Mouse (Mus musculus): ENCODE measurements around the gene Gtf2a2. TPM values are rescaled to one million over a fixed set of nuclear protein-coding genes. Genes with fewer than 3 reads are reported as not detected.

Gene Gtf2a2
- polyA plus RNA-seq, 1 experiment from 2014 or later: 191 TPM

DNA sequence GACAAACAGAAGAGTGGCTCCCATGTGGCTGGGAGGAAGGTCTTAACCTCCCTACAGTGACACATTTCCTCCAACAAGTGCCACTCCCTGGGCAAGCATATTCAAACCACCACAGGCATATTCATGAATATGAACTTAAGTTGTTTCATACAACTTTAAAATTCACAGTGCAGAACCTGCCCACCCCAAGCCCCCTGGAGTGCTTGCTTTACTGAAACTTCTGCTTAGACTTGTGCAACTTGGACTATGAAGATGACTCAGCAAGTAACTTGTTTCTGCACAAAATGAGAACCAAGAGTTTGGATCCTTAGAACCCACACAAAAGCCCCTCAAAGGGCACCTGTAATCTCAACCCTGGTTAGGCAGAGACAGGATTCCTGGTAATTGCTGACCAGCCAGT, 12.3 kb downstream of the Gtf2a2 start:
- H3K27me3 ChIP-seq: no peaks in the 10 kb centered on the region
- peaks cover 14% of the 10 kb centered on the region for H3K36me3 ChIP-seq
- ATAC-seq (ENCODE audit: low FRiP score, low read depth): no peak

DNA sequence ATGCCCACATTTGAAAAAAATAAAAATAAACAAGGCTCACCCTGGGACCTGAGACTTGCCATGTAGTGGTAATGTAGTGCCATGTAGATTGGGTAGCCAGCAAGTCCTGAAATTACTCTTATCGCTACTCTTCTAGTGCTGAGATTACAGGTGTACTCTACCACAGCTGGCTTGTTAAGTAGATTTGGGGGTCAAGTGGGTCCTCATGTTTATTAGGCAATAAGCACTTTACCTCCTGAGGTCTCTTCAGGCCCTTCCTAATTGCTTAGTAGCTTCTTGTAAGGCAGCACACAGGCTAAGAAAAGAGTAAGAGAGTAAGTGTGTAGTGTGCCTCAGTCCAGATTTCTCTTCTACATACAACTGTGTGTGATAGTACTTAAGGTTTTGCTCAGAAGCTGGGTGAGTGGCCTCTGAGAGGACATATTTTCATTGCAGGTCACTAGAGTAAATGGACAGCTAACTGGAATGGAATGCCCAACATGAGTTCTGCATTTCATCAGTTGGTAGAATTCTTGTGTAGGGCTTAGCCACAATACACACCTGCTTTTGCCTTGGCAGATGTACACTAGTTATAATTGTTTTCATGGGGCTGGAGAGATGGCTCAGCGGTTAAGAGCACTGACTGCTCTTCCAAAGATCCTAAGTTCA, 13.1 kb downstream of the Gtf2a2 start:
- Histone ChIP-seq H3K4me3 (no peak overlapping the region), H3K9me3 (no peaks in the 10 kb centered on the region), H3K4me2 (replicated peaks) (no peak overlapping the region), H3K9ac (replicated peaks) (no peak overlapping the region), H3K27me3 (no peaks in the 10 kb centered on the region), H3K36me3 (peaks cover 7% of the 10 kb centered on the region; the same call in 1 of the 2 replicates), H3K4me1 (no peaks in the 10 kb centered on the region), H3K27ac (replicated peaks) (no peak overlapping the region)
- 87% methylated on average over 2 of the region's 2 CpGs for WGBS
- ATAC-seq (ENCODE audit: low FRiP score, low read depth): no peak

More for the DNA sequence above, 12.3 kb downstream of the Gtf2a2 start:
- H3K4me3 ChIP-seq: no peak overlapping the region
- H3K4me1 ChIP-seq: no peaks in the 10 kb centered on the region
- no peak overlapping the region for H3K27ac ChIP-seq (replicated peaks)
- H3K9ac ChIP-seq (replicated peaks): no peak overlapping the region
- no peak overlapping the region for H3K4me2 ChIP-seq (replicated peaks)
- H3K9me3 ChIP-seq: no peaks in the 10 kb centered on the region

DNA sequence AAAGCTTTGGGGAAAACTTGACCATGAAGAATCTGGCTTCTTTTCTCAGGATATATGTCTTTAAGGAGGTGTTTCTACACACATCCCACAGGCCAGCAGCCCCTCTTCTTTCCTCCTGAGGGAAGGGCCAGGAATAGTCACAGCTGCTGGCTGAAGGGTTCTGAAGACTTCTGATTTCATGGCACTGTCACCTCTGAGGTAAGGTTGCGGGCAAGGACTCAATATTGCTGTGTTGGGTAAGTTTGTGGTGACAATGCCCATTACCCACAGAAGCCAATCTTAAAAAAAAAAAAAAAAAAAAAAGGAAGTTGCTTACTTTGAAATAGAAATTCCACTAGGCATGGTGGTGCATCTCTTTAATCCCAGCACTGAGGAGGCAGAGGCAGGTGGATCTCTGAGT, 19.8 kb downstream of the Gtf2a2 start:
- H3K9me3 ChIP-seq: no peaks in the 10 kb centered on the region
- no peak for ATAC-seq (ENCODE audit: low FRiP score, low read depth)
- no peak overlapping the region for H3K4me3 ChIP-seq
- H3K27me3 ChIP-seq: no peaks in the 10 kb centered on the region
- no peaks in the 10 kb centered on the region for H3K36me3 ChIP-seq
- H3K9ac ChIP-seq (replicated peaks): no peak overlapping the region
- WGBS: 90% methylated on average over 1 of the region's 1 CpGs
- H3K4me2 ChIP-seq (replicated peaks): no peak overlapping the region
- H3K27ac ChIP-seq (replicated peaks): no peak overlapping the region
- H3K4me1 ChIP-seq: no peaks in the 10 kb centered on the region

DNA sequence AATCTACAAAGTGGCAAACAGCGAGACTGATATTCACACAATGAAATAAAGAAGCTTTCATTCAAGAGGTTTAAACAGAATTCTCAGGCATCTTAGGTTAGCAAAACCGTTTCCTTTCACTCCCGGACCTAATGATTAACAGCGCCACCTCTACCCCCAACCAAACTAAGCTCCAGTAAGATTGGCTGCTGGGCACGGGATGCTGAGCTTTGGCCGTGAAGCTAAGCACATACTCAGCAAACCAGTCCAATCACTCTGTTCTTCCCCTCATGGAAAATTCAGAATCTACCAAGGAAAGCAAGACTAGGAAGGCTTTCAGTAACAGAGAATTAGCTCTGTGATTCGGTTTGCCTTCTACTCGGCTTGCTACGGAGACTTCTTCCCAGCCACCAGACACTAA, 20.7 kb downstream of the Gtf2a2 start:
- H3K27ac ChIP-seq (replicated peaks): no peak overlapping the region
- H3K4me2 ChIP-seq (replicated peaks): no peak overlapping the region
- H3K4me1 ChIP-seq: no peaks in the 10 kb centered on the region
- ATAC-seq (ENCODE audit: low FRiP score, low read depth): no peak
- no peak overlapping the region for H3K9ac ChIP-seq (replicated peaks)
- no peaks in the 10 kb centered on the region for H3K36me3 ChIP-seq
- H3K9me3 ChIP-seq: no peaks in the 10 kb centered on the region
- 80% methylated on average over 9 of the region's 9 CpGs for whole genome bisulfite sequencing
- H3K27me3 ChIP-seq: no peaks in the 10 kb centered on the region
- H3K4me3 ChIP-seq: no peak overlapping the region

DNA sequence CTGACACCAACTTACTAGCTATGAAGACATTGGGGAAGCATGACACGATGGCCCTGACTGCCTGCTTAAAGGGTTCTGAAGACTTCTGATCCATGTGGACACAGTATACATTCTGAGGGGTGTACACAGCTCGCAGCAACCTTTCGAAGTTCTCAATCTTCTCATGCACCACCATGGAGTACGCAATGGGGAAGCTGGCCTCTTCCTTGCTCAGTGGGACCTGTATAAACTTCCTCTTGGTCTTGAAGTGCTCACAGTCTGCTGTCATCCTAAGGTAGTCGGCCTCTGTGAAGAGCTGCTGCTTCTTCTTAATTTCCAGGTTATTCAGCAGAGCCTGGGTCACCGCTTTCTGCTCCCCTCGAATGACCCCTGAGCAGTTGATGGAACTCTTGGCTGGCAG, 22.4 kb downstream of the Gtf2a2 start:
- Histone ChIP-seq H3K9me3 (0 out of 2 replicates have a peak, but pooled peaks cover 2% of the 10 kb centered on the region), H3K27me3 (no peaks in the 10 kb centered on the region), H3K36me3 (no peaks in the 10 kb centered on the region), H3K9ac (replicated peaks) (no peak overlapping the region), H3K4me1 (no peaks in the 10 kb centered on the region), H3K4me3 (no peak overlapping the region), H3K27ac (replicated peaks) (no peak overlapping the region), H3K4me2 (replicated peaks) (no peak overlapping the region)
- 93% methylated on average over 7 of the region's 7 CpGs for WGBS
- no peak for ATAC-seq (ENCODE audit: low FRiP score, low read depth)

DNA sequence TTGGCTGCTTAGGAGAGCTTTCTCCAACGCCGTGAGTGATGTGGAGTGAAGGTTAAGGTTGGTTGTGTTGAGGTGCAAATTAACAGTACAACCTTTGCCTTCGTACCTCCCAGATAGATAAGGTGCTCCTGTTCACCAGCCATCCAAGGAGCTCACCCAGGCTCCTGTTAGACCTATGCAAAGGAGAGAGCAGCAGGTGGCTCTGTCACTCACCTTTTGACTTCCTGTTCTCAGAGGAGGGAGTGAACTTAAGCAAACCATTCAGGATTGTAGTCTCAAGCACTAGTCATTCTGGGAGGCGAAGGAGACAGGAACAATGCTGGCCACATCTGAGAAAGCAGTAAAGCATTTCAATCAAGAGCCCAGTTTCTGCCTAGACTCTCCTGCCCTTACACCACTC, 24.3 kb downstream of the Gtf2a2 start:
- Histone ChIP-seq H3K4me2 (replicated peaks) (no peak overlapping the region), H3K9me3 (0 out of 2 replicates have a peak, but pooled peaks cover 2% of the 10 kb centered on the region), H3K4me1 (no peaks in the 10 kb centered on the region), H3K36me3 (no peaks in the 10 kb centered on the region), H3K9ac (replicated peaks) (no peak overlapping the region), H3K27me3 (no peaks in the 10 kb centered on the region), H3K4me3 (no peak overlapping the region), H3K27ac (replicated peaks) (no peak overlapping the region)
- no peak for ATAC-seq (ENCODE audit: low FRiP score, low read depth)
- 74% methylated on average over 4 of the region's 4 CpGs for WGBS

DNA sequence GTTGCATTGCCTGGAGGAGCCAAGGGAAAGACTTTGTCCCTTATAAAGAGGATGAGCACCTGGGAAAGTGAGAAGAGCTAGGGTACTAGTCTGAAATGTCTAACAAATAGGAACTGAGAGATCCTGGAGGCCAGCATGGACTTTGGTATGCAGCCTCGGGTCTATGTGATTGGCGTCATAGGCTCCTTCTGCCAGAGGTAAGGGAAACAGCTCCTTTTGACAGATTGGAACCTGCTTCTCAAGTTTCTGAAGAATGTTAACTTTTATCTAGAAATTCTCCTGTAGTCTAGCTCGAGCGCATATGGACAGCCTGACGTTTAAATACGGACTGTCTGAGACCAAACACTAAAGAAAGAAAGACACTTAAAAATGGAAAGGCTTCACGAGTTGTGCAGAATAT, 25.6 kb downstream of the Gtf2a2 start, which contains the start of gene Gcnt3:
TSS of gene Gcnt3 (minus strand) at position 101 of the 400 bp plus-strand sequence.
- no peaks in the 10 kb centered on the region for H3K27me3 ChIP-seq
- H3K4me2 ChIP-seq (replicated peaks): no peak within 1 kb of the TSS
- no peak within 1 kb of the TSS for H3K9ac ChIP-seq (replicated peaks)
- no peak for ATAC-seq (ENCODE audit: low FRiP score, low read depth)
- no peak within 1 kb of the TSS for H3K4me3 ChIP-seq
- no peak within 1 kb of the TSS for H3K27ac ChIP-seq (replicated peaks)
- H3K4me1 ChIP-seq: no peaks in the 10 kb centered on the region
- 0 out of 2 replicates have a peak, but pooled peaks cover 2% of the 10 kb centered on the region for H3K9me3 ChIP-seq
- 92% methylated on average over 7 of the region's 7 CpGs for WGBS
- H3K36me3 ChIP-seq: no peaks in the 10 kb centered on the region

DNA sequence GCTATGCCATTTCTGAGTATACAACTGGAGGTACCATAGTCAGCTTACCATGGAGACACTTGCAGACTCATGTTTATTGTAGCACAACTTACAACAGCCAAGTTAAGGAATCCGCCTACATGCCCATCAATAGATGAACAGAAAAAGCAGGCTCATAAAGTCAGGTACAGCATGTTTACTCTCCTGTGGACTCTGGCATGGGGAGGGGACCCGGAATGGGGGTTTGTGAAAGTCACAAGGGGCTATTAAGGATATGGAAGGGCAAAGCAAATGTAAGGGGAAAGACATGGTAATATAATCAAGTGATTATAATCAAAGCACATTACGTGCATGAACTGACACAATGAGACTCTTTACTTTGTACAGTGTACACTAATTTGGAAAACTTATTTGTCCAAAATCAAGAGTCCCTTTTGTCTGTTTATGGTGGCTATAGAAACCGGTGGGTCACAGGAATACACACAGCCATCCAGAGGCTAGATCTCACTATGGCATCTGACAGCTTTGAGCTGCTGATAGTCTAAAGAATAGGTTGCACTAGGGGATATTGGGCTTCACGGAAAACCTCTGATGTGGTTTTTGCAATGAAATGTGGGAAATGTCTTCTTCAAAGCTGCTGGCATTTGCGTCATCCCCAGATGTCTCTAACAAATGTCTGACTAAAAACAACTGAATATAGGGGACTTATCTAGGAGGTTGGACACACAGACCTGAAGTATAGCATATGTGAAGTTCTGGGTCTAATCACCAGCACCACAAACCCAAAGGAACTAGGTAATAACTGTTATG, 27.4 kb downstream of the Gtf2a2 start:
- ATAC-seq (ENCODE audit: low FRiP score, low read depth): no peak
- H3K4me3 ChIP-seq: no peak overlapping the region
- H3K9me3 ChIP-seq: 0 out of 2 replicates have a peak, but pooled peaks cover 2% of the 10 kb centered on the region
- H3K27ac ChIP-seq (replicated peaks): no peak overlapping the region
- no peaks in the 10 kb centered on the region for H3K36me3 ChIP-seq
- no peak overlapping the region for H3K9ac ChIP-seq (replicated peaks)
- H3K27me3 ChIP-seq: no peaks in the 10 kb centered on the region
- no peak overlapping the region for H3K4me2 ChIP-seq (replicated peaks)
- no peaks in the 10 kb centered on the region for H3K4me1 ChIP-seq
- 90% methylated on average over 6 of the region's 6 CpGs for WGBS

DNA sequence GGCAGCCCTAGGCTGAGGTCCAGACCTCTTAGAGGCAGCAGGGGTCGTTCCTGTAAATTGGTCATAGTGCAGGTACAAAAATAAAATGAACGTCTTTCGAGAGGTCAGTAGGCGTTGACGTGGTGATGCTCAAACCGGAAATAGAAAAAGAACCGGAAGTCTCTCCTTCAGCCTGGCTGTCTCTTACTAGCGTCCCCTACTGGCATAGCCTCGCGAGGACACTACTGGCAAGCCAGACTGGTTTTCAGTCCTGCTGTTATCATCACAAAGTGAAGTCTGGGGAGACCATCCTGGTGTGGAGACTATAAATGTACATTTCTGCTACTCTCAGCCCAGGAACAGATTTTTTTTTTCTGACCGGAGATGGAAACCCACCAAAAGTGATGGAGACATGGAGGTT, 28.2 kb downstream of the Gtf2a2 start:
- no peaks in the 10 kb centered on the region for H3K27me3 ChIP-seq
- H3K4me1 ChIP-seq: no peaks in the 10 kb centered on the region
- H3K9me3 ChIP-seq: 0 out of 2 replicates have a peak, but pooled peaks cover 2% of the 10 kb centered on the region
- no peaks in the 10 kb centered on the region for H3K36me3 ChIP-seq
- no peak for ATAC-seq (ENCODE audit: low FRiP score, low read depth)
- no peak overlapping the region for H3K4me2 ChIP-seq (replicated peaks)
- no peak overlapping the region for H3K4me3 ChIP-seq
- WGBS: 85% methylated on average over 11 of the region's 11 CpGs
- no peak overlapping the region for H3K27ac ChIP-seq (replicated peaks)
- H3K9ac ChIP-seq (replicated peaks): no peak overlapping the region

DNA sequence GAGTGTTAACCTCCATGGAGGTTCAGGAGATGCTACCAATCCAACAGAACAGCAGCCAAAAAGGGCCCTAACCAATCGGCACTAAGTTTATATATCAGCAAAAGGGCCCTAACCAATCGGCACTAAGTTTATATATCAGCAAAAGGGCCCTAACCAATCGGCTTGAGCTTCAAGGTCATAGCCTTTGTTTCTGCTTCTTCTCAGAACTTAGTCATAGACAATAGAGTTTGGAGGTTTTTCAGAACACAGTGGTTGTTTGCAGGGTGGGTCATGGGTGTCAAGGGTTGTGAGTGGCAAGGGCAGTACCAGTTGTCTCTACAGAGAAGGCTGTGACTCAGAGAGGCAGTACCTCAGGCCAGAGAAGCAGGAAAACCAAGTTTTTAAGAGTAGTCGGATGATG, 29.8 kb downstream of the Gtf2a2 start:
- H3K4me1 ChIP-seq: no peaks in the 10 kb centered on the region
- no peak overlapping the region for H3K9ac ChIP-seq (replicated peaks)
- H3K27ac ChIP-seq (replicated peaks): no peak overlapping the region
- 95% methylated on average over 4 of the region's 4 CpGs for WGBS
- no peak overlapping the region for H3K4me3 ChIP-seq
- 0 out of 2 replicates have a peak, but pooled peaks cover 2% of the 10 kb centered on the region for H3K9me3 ChIP-seq
- H3K36me3 ChIP-seq: no peaks in the 10 kb centered on the region
- H3K27me3 ChIP-seq: no peaks in the 10 kb centered on the region
- no peak overlapping the region for H3K4me2 ChIP-seq (replicated peaks)
- ATAC-seq (ENCODE audit: low FRiP score, low read depth): no peak

DNA sequence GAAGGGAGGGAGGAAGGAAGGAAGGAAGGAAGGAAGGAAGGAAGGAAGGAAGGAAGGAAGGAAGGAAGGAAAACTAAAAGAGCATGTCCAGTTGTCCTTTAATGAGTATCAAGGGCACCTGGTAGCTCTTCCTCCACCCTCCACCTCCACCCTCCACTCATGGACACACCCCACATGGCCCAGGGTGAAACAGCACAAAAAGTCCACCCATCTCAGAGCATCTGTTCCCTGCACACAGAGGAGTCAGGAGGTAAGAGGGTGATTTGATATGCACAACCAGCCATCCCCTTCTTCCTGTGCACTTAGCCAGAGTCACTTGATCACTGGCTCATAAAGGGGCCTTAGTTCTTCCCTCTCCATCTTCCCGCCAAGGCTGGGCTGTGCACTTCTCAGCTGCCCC, 30.6 kb downstream of the Gtf2a2 start:
- ATAC-seq (ENCODE audit: low FRiP score, low read depth): no peak
- no peaks in the 10 kb centered on the region for H3K36me3 ChIP-seq
- H3K4me3 ChIP-seq: no peak overlapping the region
- H3K27me3 ChIP-seq: no peaks in the 10 kb centered on the region
- 0 out of 2 replicates have a peak, but pooled peaks cover 2% of the 10 kb centered on the region for H3K9me3 ChIP-seq
- 58% methylated on average over 1 of the region's 1 CpGs for WGBS
- no peaks in the 10 kb centered on the region for H3K4me1 ChIP-seq
- no peak overlapping the region for H3K9ac ChIP-seq (replicated peaks)
- H3K4me2 ChIP-seq (replicated peaks): no peak overlapping the region
- no peak overlapping the region for H3K27ac ChIP-seq (replicated peaks)

DNA sequence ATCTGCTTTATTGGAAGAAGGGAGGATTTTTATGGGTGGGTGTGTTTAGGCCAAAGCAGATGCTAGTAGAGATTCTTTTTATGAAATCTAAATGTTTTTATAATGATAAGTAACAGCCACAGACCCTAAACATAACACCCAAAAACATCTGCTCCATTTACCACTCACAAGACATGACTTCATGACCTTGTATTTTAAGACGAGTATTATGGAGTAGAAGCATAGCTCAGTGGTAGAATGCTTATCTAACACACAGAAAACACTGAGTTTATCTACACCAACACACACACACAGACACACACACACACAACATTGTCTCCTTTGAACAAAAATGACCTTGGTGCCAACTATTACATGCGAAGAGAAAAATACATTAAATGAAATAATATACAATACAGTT, 32.5 kb downstream of the Gtf2a2 start:
- Histone ChIP-seq H3K4me1 (peaks cover 10% of the 10 kb centered on the region), H3K36me3 (no peaks in the 10 kb centered on the region), H3K9me3 (no peaks in the 10 kb centered on the region), H3K4me2 (replicated peaks) (no peak overlapping the region), H3K27ac (replicated peaks) (no peak overlapping the region), H3K4me3 (no peak overlapping the region), H3K27me3 (no peaks in the 10 kb centered on the region), H3K9ac (replicated peaks) (no peak overlapping the region)
- WGBS: 86% methylated on average over 2 of the region's 2 CpGs
- ATAC-seq (ENCODE audit: low FRiP score, low read depth): no peak
